Mouse (Mus musculus) E14TG2a.4 (cell line): Measurements from ENCODE around the gene Cd2ap.

Experiments used
- H3K27me3 ChIP-seq: 2 replicates; pipeline ENCODE4 v1.6.1; 2014; ENCODE audit warnings: low read length, control low read depth; ENCODE audit not compliant: insufficient read depth
- H3K36me3 ChIP-seq: 2 replicates; pipeline ENCODE4 v1.6.1; 2014; ENCODE audit warnings: low read length, control low read depth; ENCODE audit not compliant: insufficient read depth
- H3K4me1 ChIP-seq: replicated peaks from 2 replicates; pipeline ENCODE4 v1.6.1; 2014; ENCODE audit warnings: low read depth, low read length, control low read depth
- H3K4me3 ChIP-seq: replicated peaks from 2 replicates; pipeline ENCODE4 v1.5.1; 2014; ENCODE audit warnings: mild to moderate bottlenecking, low read length
- H3K9me3 ChIP-seq: 2 replicates; pipeline ENCODE4 v1.6.1; 2014; ENCODE audit warnings: low read length, control low read depth
- CTCF ChIP-seq: conservative IDR thresholded peaks from 2 replicates; pipeline ENCODE4 v1.5.1; 2014; ENCODE audit warnings: low read length
- NANOG ChIP-seq: IDR thresholded peaks from 2 replicates; pipeline ENCODE4 v1.6.1; 2014; ENCODE audit warnings: borderline replicate concordance, low read length, mixed read lengths
- POU5F1 ChIP-seq: IDR thresholded peaks from 2 replicates; pipeline ENCODE4 v1.6.1; 2014; ENCODE audit warnings: low read length, borderline replicate concordance

The Cd2ap gene

GRCm38 (mm10) chr17:42822787-42823186, 53.7 kb downstream of the Cd2ap start:
- Histone ChIP-seq H3K9me3 (no peaks in the 10 kb centered on the region), H3K4me3 (no peak overlapping the region), H3K27me3 (no peaks in the 10 kb centered on the region), H3K36me3 (peaks cover 49% of the 10 kb centered on the region), H3K4me1 (peaks cover 11% of the 10 kb centered on the region)
- TF ChIP-seq NANOG (no peak), CTCF (no peak), POU5F1 (no peak)

DNA sequence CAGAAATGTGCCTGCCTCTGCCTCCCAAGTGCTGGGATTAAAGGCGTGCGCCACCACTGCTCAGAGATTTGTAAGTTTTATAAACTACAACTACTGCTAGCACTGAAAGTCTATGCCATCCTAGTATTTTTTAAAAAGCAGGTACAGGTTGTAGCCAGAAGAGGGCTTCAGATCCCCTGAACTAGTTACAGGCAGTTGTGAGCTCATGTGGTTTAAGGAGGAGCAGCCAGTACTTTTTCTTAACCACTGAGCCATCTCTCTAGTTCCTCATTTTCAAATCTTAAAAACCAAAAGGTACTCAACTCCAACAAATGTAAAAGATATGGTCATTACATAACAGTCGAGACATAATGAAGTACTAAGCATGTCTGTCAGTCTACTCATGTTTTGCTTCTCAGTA, 61.1 kb downstream of the Cd2ap start:
- Histone ChIP-seq H3K4me1 (no peaks in the 10 kb centered on the region), H3K27me3 (no peaks in the 10 kb centered on the region), H3K9me3 (no peaks in the 10 kb centered on the region), H3K4me3 (no peak overlapping the region), H3K36me3 (peaks cover 36% of the 10 kb centered on the region)
- TF ChIP-seq NANOG: no peak

DNA sequence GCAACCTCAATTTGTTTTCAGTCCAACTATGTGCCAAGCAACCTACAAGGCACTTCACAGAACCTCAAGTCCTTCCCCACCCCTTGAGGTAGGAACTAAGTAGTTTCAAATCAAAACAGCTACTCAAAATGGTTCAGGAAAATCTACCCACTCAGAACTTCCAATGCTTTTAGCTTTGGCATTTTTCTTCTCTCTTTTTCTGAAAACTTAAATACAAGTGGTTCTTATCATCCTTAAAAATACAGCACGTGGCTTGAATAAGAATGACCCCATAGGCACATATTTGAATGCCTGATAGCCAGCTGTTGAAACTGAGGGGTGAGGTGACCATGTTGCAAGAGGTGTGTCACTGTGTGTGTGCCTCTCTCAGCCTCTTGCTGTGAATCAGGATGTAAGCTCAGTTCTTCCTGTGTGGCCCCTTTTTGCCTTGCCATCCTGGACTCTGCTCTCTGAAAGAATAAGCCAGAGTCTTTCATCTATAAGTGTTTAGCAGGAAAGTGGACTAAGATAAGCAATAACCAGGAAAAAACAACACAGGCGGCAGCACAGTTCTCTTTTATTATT, 84.0 kb downstream of the Cd2ap start:
- H3K4me3 ChIP-seq: no peak overlapping the region
- H3K27me3 ChIP-seq: no peaks in the 10 kb centered on the region
- no peak for TF ChIP-seq POU5F1
- TF ChIP-seq CTCF: no peak
- no peak for TF ChIP-seq NANOG
- peaks cover 17% of the 10 kb centered on the region for H3K36me3 ChIP-seq
- no peaks in the 10 kb centered on the region for H3K4me1 ChIP-seq
- H3K9me3 ChIP-seq: no peaks in the 10 kb centered on the region

GRCm38 (mm10) chr17:42790787-42791186, 85.7 kb downstream of the Cd2ap start:
- Histone ChIP-seq H3K4me3 (no peak overlapping the region), H3K36me3 (peaks cover 5% of the 10 kb centered on the region; the same call in 1 of the 2 replicates), H3K9me3 (no peaks in the 10 kb centered on the region), H3K4me1 (no peaks in the 10 kb centered on the region), H3K27me3 (no peaks in the 10 kb centered on the region)
- TF ChIP-seq CTCF (no peak), NANOG (no peak), POU5F1 (no peak)

GRCm38 (mm10) chr17:42789723-42790122, 86.7 kb downstream of the Cd2ap start:
- H3K4me1 ChIP-seq: no peaks in the 10 kb centered on the region
- no peaks in the 10 kb centered on the region for H3K9me3 ChIP-seq
- H3K36me3 ChIP-seq: peaks cover 5% of the 10 kb centered on the region; the same call in 1 of the 2 replicates
- no peak for TF ChIP-seq CTCF
- TF ChIP-seq NANOG: no peak
- TF ChIP-seq POU5F1: no peak
- H3K27me3 ChIP-seq: no peaks in the 10 kb centered on the region
- H3K4me3 ChIP-seq: no peak overlapping the region

DNA sequence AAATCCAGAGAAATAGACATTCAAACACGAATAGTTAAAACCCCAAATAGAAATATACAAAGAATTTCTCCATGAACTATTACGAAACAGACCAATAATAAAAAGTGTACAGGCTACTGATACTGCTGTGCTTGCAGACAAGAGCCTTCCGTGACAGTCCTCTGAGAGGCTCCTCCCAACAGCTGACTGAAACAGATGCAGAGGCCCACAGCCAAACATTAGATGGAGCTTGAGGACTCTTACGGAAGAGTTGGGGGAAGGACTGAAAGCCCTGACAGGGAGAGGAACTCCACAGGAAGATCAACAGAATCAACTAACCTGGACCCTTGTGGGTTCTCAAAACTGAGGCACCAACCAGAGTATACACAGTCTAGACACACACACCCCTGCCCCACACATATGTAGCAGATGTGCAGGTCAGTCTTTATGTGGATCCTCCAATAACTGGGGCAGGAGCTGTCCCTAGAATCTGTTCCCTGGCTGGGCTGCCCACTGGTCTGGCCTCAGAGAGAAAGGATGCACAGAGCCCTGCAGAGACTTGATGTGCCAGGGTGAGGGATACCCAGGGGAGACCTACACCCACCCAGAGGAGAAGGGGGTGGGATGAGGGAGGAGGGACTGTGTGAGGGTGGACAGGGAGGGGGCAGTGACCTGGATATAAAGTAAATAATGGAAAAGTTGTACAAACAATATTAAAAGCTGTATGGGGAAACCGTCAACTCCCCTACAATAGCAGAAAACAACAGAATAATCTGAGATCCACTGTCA, 87.6 kb downstream of the Cd2ap start:
- no peak for TF ChIP-seq CTCF
- TF ChIP-seq POU5F1: no peak
- TF ChIP-seq NANOG: no peak
- no peaks in the 10 kb centered on the region for H3K4me1 ChIP-seq
- no peak overlapping the region for H3K4me3 ChIP-seq

DNA sequence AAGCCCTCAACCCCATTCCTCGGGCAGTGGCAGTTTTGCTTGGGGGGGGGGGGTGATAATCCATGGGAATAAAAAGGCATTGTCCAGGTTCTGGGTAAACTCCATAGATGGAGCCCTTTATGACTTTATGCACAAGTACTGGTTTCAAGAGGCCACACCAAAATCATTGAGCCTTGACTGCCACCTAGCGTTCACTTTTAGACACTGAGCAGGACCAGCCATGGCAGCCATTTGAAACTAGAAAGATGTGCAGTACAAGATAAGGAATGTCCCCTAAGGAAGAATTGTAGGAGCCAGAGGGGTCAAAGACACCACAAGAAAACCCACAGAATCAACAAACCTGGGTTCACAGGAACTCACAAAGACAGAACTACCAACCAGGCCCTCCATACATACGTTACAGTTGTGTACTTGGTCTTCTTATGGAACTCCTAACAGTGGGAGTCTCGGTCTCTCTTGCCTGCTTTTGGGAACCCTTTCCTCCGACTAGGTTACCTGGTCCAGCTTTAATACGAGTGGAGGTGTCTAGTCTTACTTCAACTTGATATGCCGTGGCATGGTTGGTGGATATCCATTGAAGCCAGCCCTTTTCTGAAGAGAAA, 94.2 kb downstream of the Cd2ap start:
- H3K4me1 ChIP-seq: no peaks in the 10 kb centered on the region
- no peaks in the 10 kb centered on the region for H3K27me3 ChIP-seq
- H3K4me3 ChIP-seq: no peak overlapping the region
- TF ChIP-seq POU5F1: no peak
- TF ChIP-seq CTCF: peak; percentile 70
- H3K9me3 ChIP-seq: no peaks in the 10 kb centered on the region
- no peaks in the 10 kb centered on the region for H3K36me3 ChIP-seq

More for the DNA sequence above, 87.6 kb downstream of the Cd2ap start:
- Histone ChIP-seq H3K27me3 (no peaks in the 10 kb centered on the region), H3K9me3 (no peaks in the 10 kb centered on the region), H3K36me3 (peaks cover 5% of the 10 kb centered on the region; the same call in 1 of the 2 replicates)

DNA sequence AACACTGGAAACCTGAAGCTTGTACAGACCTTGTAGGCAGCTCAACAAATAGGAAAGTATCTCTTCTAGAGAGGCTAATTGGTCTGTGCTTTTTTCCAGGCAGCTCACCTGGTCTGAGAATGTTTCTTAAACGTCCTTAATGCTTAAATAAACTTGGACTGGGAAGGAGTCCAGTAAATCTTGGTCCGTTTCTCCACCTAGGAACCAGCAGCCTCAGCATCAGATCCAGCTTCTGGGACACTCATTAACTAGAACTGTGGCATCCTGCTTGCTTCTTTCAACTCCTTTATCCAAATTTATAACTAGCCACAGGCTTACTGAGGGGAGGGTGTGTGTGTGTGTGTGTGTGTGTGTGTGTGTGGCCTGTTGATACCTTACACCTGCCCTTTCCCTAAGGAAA, 122.7 kb downstream of the Cd2ap start:
- H3K27me3 ChIP-seq: no peaks in the 10 kb centered on the region
- H3K4me1 ChIP-seq: no peaks in the 10 kb centered on the region
- H3K9me3 ChIP-seq: peaks cover 31% of the 10 kb centered on the region
- H3K4me3 ChIP-seq: no peak overlapping the region
- H3K36me3 ChIP-seq: no peaks in the 10 kb centered on the region
- TF ChIP-seq CTCF: no peak

GRCm38 (mm10) chr17:42752173-42752572, 124.3 kb downstream of the Cd2ap start:
- Histone ChIP-seq H3K9me3 (peaks cover 29% of the 10 kb centered on the region), H3K36me3 (no peaks in the 10 kb centered on the region), H3K27me3 (no peaks in the 10 kb centered on the region), H3K4me3 (no peak overlapping the region), H3K4me1 (no peaks in the 10 kb centered on the region)
- TF ChIP-seq CTCF (no peak), NANOG (no peak), POU5F1 (no peak)
